Mouse (Mus musculus) MEL (cell line): ENCODE data around the gene Krtap6-2.

Source experiments
- CTCF ChIP-seq, 3 experiments: IDR thresholded peaks in 2 of 3; conservative IDR thresholded peaks in 1 of 3; 2 replicates each; pipeline ENCODE4 v1.5.1; 2011 to 2012; ENCODE audit warnings: low read length in 3 of 3, low read depth in 2 of 3, mild to moderate bottlenecking in 2 of 3, improper control_type of control experiment in 1 of 3, inconsistent platforms in 1 of 3, mixed read lengths in 1 of 3, moderate library complexity in 1 of 3; ENCODE audit not compliant: control insufficient read depth in 1 of 3, insufficient read depth in 1 of 3, poor library complexity in 1 of 3, severe bottlenecking in 1 of 3
- E2F4 ChIP-seq: IDR thresholded peaks from 2 replicates; pipeline ENCODE4 v1.6.1; 2011; ENCODE audit warnings: low read depth, low read length, improper control_type of control experiment, borderline replicate concordance
- GATA1 ChIP-seq: IDR thresholded peaks from 2 replicates; pipeline ENCODE4 v1.6.1; 2011; ENCODE audit warnings: low read depth, low read length, improper control_type of control experiment
- POLR2AphosphoS2 ChIP-seq: IDR thresholded peaks from 2 replicates; pipeline ENCODE4 v1.6.1; 2011; ENCODE audit warnings: low read length, improper control_type of control experiment
- TAL1 ChIP-seq: IDR thresholded peaks from 2 replicates; pipeline ENCODE4 v1.6.1; 2012; ENCODE audit warnings: mild to moderate bottlenecking, inconsistent platforms, low read length, moderate library complexity, mixed read lengths

DNA sequence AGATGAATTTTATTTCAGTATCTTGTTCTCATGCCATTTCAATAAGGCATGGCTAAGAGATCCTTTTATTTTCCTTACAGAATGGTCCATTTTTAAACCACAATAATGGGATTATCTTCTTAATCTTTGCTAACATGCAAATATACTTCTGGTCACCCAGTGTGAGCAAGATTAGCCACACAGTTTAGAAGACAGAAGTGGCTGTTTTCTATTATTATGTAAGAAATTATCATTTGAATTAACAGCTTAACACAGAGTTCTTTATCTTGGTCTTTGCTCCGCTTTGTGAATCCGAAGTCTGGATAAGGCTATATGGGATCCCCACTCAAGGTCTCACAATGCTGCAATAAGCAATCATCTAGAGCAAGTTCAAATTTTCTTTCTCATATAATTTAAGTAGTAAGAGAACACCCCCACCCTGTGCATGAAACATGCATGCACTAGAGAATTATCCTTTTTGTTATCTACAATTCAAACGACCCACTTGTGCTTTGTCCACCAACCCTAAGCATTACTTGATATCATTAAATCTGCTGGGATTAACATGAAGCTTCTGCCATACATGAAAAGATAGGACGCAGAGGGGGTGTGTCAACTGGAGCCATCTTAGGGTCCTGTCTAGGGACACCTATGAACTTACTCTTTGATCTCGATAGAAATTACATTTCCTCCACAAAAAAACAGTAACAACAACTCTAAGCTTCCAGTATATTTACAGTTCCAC lies 9.4 kb downstream of the Krtap6-2 start:
- TF ChIP-seq E2F4, result no peak
- no peak for TF ChIP-seq CTCF (IDR thresholded peaks at IDR 0.05 in 2 of 3, conservative IDR thresholded peaks at IDR 0.05 in 1 of 3; ENCODE audit: control insufficient read depth in 1 of 3, insufficient read depth in 1 of 3, low read depth in 2 of 3, low read length in 3 of 3, poor library complexity in 1 of 3, severe bottlenecking in 1 of 3)
- no peak for TF ChIP-seq POLR2AphosphoS2
- no peak for TF ChIP-seq GATA1
- TF ChIP-seq TAL1, result no peak
